Mouse (Mus musculus): Measurements from ENCODE around the gene Tenm4. TPM values are rescaled to one million over a fixed set of nuclear protein-coding genes. Genes with fewer than 3 reads are reported as not detected.

Tenm4 gene
- polyA plus RNA-seq, 1 experiment from 2014 or later, result 11.4 TPM

- 0 out of 2 replicates have a peak, but pooled peaks cover 2% of the 10 kb centered on the region for H3K4me1 ChIP-seq (ENCODE audit: control insufficient read depth, insufficient read depth, low read length)
- H3K9ac ChIP-seq (ENCODE audit: low read depth, low read length), result no peak overlapping the region
- no peak overlapping the region for H3K4me2 ChIP-seq
- 79% methylated on average over 1 of the region's 1 CpGs for WGBS (ENCODE audit: insufficient replicate concordance)
- no peaks in the 10 kb centered on the region for H3K36me3 ChIP-seq (ENCODE audit: control insufficient read depth, insufficient read depth, low read length)
- H3K27ac ChIP-seq (ENCODE audit: low read depth, low read length), result no peak overlapping the region
- ATAC-seq (replicated peaks; ENCODE audit: insufficient number of reproducible peaks, low FRiP score, low TSS enrichment), result no peak
- no peak overlapping the region for H3K4me3 ChIP-seq (ENCODE audit: low read depth, low read length)
- peaks cover 19% of the 10 kb centered on the region for H3K27me3 ChIP-seq (ENCODE audit: control insufficient read depth, insufficient read depth, low read length)
- no peaks in the 10 kb centered on the region for H3K9me3 ChIP-seq (replicated peaks; ENCODE audit: control insufficient read depth, low read length)
Observed at GRCm38 (mm10) chr7:96730360-96730759, 559.3 kb downstream of the Tenm4 start.

- Histone ChIP-seq H3K4me2 (no peak overlapping the region), H3K9me3 (replicated peaks; ENCODE audit: control insufficient read depth, low read length) (no peaks in the 10 kb centered on the region), H3K4me3 (ENCODE audit: low read depth, low read length) (no peak overlapping the region), H3K27ac (ENCODE audit: low read depth, low read length) (no peak overlapping the region), H3K9ac (ENCODE audit: low read depth, low read length) (no peak overlapping the region), H3K36me3 (ENCODE audit: control insufficient read depth, insufficient read depth, low read length) (no peaks in the 10 kb centered on the region), H3K27me3 (ENCODE audit: control insufficient read depth, insufficient read depth, low read length) (peaks cover 11% of the 10 kb centered on the region), H3K4me1 (ENCODE audit: control insufficient read depth, insufficient read depth, low read length) (0 out of 2 replicates have a peak, but pooled peaks cover 2% of the 10 kb centered on the region)
- WGBS (ENCODE audit: insufficient replicate concordance), result 81% methylated on average over 4 of the region's 4 CpGs
- no peak for ATAC-seq (replicated peaks; ENCODE audit: insufficient number of reproducible peaks, low FRiP score, low TSS enrichment)
Observed at GRCm38 (mm10) chr7:96731947-96732346, 560.9 kb downstream of the Tenm4 start.

GRCm38 (mm10) chr7:96734315-96735058, 563.4 kb downstream of the Tenm4 start:
- peaks cover 12% of the 10 kb centered on the region for H3K27me3 ChIP-seq (ENCODE audit: control insufficient read depth, insufficient read depth, low read length)
- no peak overlapping the region for H3K4me2 ChIP-seq
- no peak overlapping the region for H3K9ac ChIP-seq (ENCODE audit: low read depth, low read length)
- 72% methylated on average over 7 of the region's 7 CpGs for WGBS (ENCODE audit: insufficient replicate concordance)
- no peaks in the 10 kb centered on the region for H3K9me3 ChIP-seq (replicated peaks; ENCODE audit: control insufficient read depth, low read length)
- no peaks in the 10 kb centered on the region for H3K36me3 ChIP-seq (ENCODE audit: control insufficient read depth, insufficient read depth, low read length)
- ATAC-seq (replicated peaks; ENCODE audit: insufficient number of reproducible peaks, low FRiP score, low TSS enrichment), result no peak
- H3K4me1 ChIP-seq (ENCODE audit: control insufficient read depth, insufficient read depth, low read length), result 0 out of 2 replicates have a peak, but pooled peaks cover 2% of the 10 kb centered on the region
- H3K27ac ChIP-seq (ENCODE audit: low read depth, low read length), result no peak overlapping the region
- H3K4me3 ChIP-seq (ENCODE audit: low read depth, low read length), result no peak overlapping the region

GRCm38 (mm10) chr7:96740631-96741030, 569.6 kb downstream of the Tenm4 start:
- H3K36me3 ChIP-seq (ENCODE audit: control insufficient read depth, insufficient read depth, low read length), result no peaks in the 10 kb centered on the region
- 0 out of 2 replicates have a peak, but pooled peaks cover 4% of the 10 kb centered on the region for H3K27me3 ChIP-seq (ENCODE audit: control insufficient read depth, insufficient read depth, low read length)
- H3K27ac ChIP-seq (ENCODE audit: low read depth, low read length), result no peak overlapping the region
- WGBS (ENCODE audit: insufficient replicate concordance), result 81% methylated on average over 6 of the region's 6 CpGs
- no peak overlapping the region for H3K4me2 ChIP-seq
- ATAC-seq (replicated peaks; ENCODE audit: insufficient number of reproducible peaks, low FRiP score, low TSS enrichment), result no peak
- H3K9me3 ChIP-seq (replicated peaks; ENCODE audit: control insufficient read depth, low read length), result no peaks in the 10 kb centered on the region
- H3K9ac ChIP-seq (ENCODE audit: low read depth, low read length), result no peak overlapping the region
- H3K4me3 ChIP-seq (ENCODE audit: low read depth, low read length), result no peak overlapping the region
- 0 out of 2 replicates have a peak, but pooled peaks cover 3% of the 10 kb centered on the region for H3K4me1 ChIP-seq (ENCODE audit: control insufficient read depth, insufficient read depth, low read length)

GRCm38 (mm10) chr7:96742221-96742620, 571.2 kb downstream of the Tenm4 start:
- Histone ChIP-seq H3K4me2 (no peak overlapping the region), H3K4me1 (ENCODE audit: control insufficient read depth, insufficient read depth, low read length) (0 out of 2 replicates have a peak, but pooled peaks cover 3% of the 10 kb centered on the region), H3K27me3 (ENCODE audit: control insufficient read depth, insufficient read depth, low read length) (0 out of 2 replicates have a peak, but pooled peaks cover 5% of the 10 kb centered on the region), H3K36me3 (ENCODE audit: control insufficient read depth, insufficient read depth, low read length) (no peaks in the 10 kb centered on the region), H3K9ac (ENCODE audit: low read depth, low read length) (no peak overlapping the region), H3K9me3 (replicated peaks; ENCODE audit: control insufficient read depth, low read length) (no peaks in the 10 kb centered on the region), H3K4me3 (ENCODE audit: low read depth, low read length) (no peak overlapping the region), H3K27ac (ENCODE audit: low read depth, low read length) (no peak overlapping the region)
- 60% methylated on average over 7 of the region's 7 CpGs for WGBS (ENCODE audit: insufficient replicate concordance)
- ATAC-seq (replicated peaks; ENCODE audit: insufficient number of reproducible peaks, low FRiP score, low TSS enrichment), result no peak

DNA sequence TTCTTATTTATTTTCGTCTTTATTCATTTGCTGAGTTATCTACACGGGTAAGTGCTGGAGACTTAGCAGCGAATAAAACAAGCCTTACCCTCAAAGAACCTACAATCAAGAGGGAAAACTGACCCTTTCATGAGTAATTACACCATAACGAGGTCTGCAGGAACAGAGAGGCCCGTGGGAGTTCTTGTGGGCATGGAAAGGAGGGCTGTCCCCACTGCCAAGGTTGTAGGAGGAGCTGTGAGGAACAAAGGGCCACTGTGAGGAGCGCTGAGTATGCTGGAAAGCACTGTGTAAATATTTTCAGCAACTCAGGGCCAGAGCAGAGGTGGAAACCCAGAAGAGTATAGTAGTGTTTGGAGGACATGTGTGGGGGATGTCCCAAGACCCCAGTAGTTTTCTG, 574.9 kb downstream of the Tenm4 start:
- no peaks in the 10 kb centered on the region for H3K36me3 ChIP-seq (ENCODE audit: control insufficient read depth, insufficient read depth, low read length)
- WGBS (ENCODE audit: insufficient replicate concordance), result 33% methylated on average over 6 of the region's 6 CpGs
- no peak overlapping the region for H3K4me2 ChIP-seq
- peaks cover 8% of the 10 kb centered on the region; the same call in 1 of the 2 replicates for H3K4me1 ChIP-seq (ENCODE audit: control insufficient read depth, insufficient read depth, low read length)
- no peak for ATAC-seq (replicated peaks; ENCODE audit: insufficient number of reproducible peaks, low FRiP score, low TSS enrichment)
- no peak overlapping the region for H3K9ac ChIP-seq (ENCODE audit: low read depth, low read length)
- peak overlapping the region; percentile 57 for H3K27ac ChIP-seq (ENCODE audit: low read depth, low read length)
- 0 out of 2 replicates have a peak, but pooled peaks cover 4% of the 10 kb centered on the region for H3K27me3 ChIP-seq (ENCODE audit: control insufficient read depth, insufficient read depth, low read length)
- H3K4me3 ChIP-seq (ENCODE audit: low read depth, low read length), result no peak overlapping the region
- H3K9me3 ChIP-seq (replicated peaks; ENCODE audit: control insufficient read depth, low read length), result no peaks in the 10 kb centered on the region

DNA sequence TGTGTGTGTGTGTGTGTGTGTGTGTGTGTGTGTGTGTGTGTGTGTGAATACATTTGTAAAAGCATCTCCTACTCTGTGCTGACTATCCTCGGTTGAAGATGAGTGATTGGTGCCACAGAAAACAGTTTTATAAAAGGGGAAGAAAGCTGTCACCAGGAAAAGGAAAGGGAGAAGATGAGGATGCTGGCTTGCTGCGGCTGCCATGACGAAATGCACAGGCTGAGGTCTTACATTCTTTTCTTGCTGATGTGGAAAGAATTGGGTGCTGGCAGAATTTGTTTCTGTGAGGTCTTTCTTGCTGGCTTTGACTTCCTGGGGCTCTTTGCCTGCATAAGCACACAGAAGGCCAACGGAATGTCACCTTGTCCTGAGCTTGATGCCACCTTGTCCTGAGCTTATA, 575.7 kb downstream of the Tenm4 start:
- Histone ChIP-seq H3K9ac (ENCODE audit: low read depth, low read length) (no peak overlapping the region), H3K9me3 (replicated peaks; ENCODE audit: control insufficient read depth, low read length) (no peaks in the 10 kb centered on the region), H3K4me2 (no peak overlapping the region), H3K36me3 (ENCODE audit: control insufficient read depth, insufficient read depth, low read length) (no peaks in the 10 kb centered on the region), H3K4me3 (ENCODE audit: low read depth, low read length) (no peak overlapping the region), H3K4me1 (ENCODE audit: control insufficient read depth, insufficient read depth, low read length) (peaks cover 8% of the 10 kb centered on the region; the same call in 1 of the 2 replicates), H3K27ac (ENCODE audit: low read depth, low read length) (no peak overlapping the region), H3K27me3 (ENCODE audit: control insufficient read depth, insufficient read depth, low read length) (0 out of 2 replicates have a peak, but pooled peaks cover 4% of the 10 kb centered on the region)
- no peak for ATAC-seq (replicated peaks; ENCODE audit: insufficient number of reproducible peaks, low FRiP score, low TSS enrichment)
- WGBS (ENCODE audit: insufficient replicate concordance), result 69% methylated on average over 4 of the region's 4 CpGs

- H3K4me1 ChIP-seq (ENCODE audit: control insufficient read depth, insufficient read depth, low read length), result peaks cover 8% of the 10 kb centered on the region; the same call in 1 of the 2 replicates
- H3K4me2 ChIP-seq, result no peak overlapping the region
- H3K27ac ChIP-seq (ENCODE audit: low read depth, low read length), result no peak overlapping the region
- H3K27me3 ChIP-seq (ENCODE audit: control insufficient read depth, insufficient read depth, low read length), result 0 out of 2 replicates have a peak, but pooled peaks cover 4% of the 10 kb centered on the region
- no peaks in the 10 kb centered on the region for H3K9me3 ChIP-seq (replicated peaks; ENCODE audit: control insufficient read depth, low read length)
- no peaks in the 10 kb centered on the region for H3K36me3 ChIP-seq (ENCODE audit: control insufficient read depth, insufficient read depth, low read length)
- no peak overlapping the region for H3K9ac ChIP-seq (ENCODE audit: low read depth, low read length)
- 45% methylated on average over 6 of the region's 7 CpGs for WGBS (ENCODE audit: insufficient replicate concordance)
- no peak for ATAC-seq (replicated peaks; ENCODE audit: insufficient number of reproducible peaks, low FRiP score, low TSS enrichment)
- no peak overlapping the region for H3K4me3 ChIP-seq (ENCODE audit: low read depth, low read length)
Observed at GRCm38 (mm10) chr7:96748538-96749045, 577.5 kb downstream of the Tenm4 start.

All from heart, embryonic 11.5 days (tissue).